Mouse (Mus musculus) lung, embryonic 14.5 days (tissue): ENCODE measurements around the gene Qtrt1. TPM values are rescaled to one million over a fixed set of nuclear protein-coding genes. Genes with fewer than 3 reads are reported as not detected.

Source experiments
- ATAC-seq: fragments of 200-750 bp; cut with Nextera tagmentation; 2 replicates; pipeline ENCODE4 v1.8.0; 2017; ENCODE audit warnings: mild to moderate bottlenecking, moderate TSS enrichment, moderate library complexity; ENCODE audit not compliant: insufficient read depth
- DNase-seq: peaks from one replicate; pipeline ENCODE4 v3.0.0-alpha.2; 2015
- H3K27ac ChIP-seq: fragments of 300-500 bp; sonication (generic); 2 replicates; pipeline ENCODE4 v1.5.1; 2014; ENCODE audit warnings: low read depth, mild to moderate bottlenecking, moderate library complexity
- H3K27me3 ChIP-seq: fragments of 300-500 bp; sonication (generic); 2 replicates; pipeline ENCODE4 v1.6.1; 2014; ENCODE audit warnings: low read length, control low read depth; ENCODE audit not compliant: insufficient read depth
- H3K36me3 ChIP-seq: fragments of 300-500 bp; sonication (generic); 2 replicates; pipeline ENCODE4 v1.6.1; 2014; ENCODE audit warnings: control low read depth; ENCODE audit not compliant: insufficient read depth
- H3K4me1 ChIP-seq: fragments of 300-500 bp; sonication (generic); 2 replicates; pipeline ENCODE4 v1.6.1; 2014; ENCODE audit warnings: antibody characterized with exemption, control low read depth; ENCODE audit not compliant: insufficient read depth
- H3K4me2 ChIP-seq: fragments of 300-500 bp; sonication (generic); 2 replicates; pipeline ENCODE4 v1.6.1; 2014; ENCODE audit warnings: mild to moderate bottlenecking
- H3K4me3 ChIP-seq: fragments of 300-500 bp; sonication (generic); 2 replicates; pipeline ENCODE4 v1.5.1; 2014; ENCODE audit warnings: low read depth, low read length
- H3K9ac ChIP-seq: fragments of 300-500 bp; sonication (generic); 2 replicates; pipeline ENCODE4 v1.6.1; 2014
- H3K9me3 ChIP-seq: fragments of 300-500 bp; sonication (generic); 2 replicates; pipeline ENCODE4 v1.6.1; 2016; ENCODE audit warnings: low read depth, low read length, control low read depth
- CTCF ChIP-seq: IDR thresholded peaks from 2 replicates; pipeline ENCODE4 v1.5.1; 2016; ENCODE audit warnings: antibody characterized with exemption, low read depth
- WGBS: fragments of 180-500 bp; shearing (Covaris S2); extraction: QIAGEN DNeasy Blood & Tissue Kit; methylation state at CpG from one replicate; pipeline ENCODE4 v1.1.7; 2014; 5-methylcytosine and 5-hydroxymethylcytosine counted together
- polyA plus RNA-seq: library from polyadenylated mRNA; unstranded; fragments of >200 nt; fragmentation: Nextera tagmentation; extraction: Ambion mirVana; gene quantifications from 2 replicates; pipeline ENCODE4 v1.2.1, GENCODE M21; 2014

Qtrt1 gene
- 49.0 and 55.1 TPM in 2 replicates for polyA plus RNA-seq

DNA sequence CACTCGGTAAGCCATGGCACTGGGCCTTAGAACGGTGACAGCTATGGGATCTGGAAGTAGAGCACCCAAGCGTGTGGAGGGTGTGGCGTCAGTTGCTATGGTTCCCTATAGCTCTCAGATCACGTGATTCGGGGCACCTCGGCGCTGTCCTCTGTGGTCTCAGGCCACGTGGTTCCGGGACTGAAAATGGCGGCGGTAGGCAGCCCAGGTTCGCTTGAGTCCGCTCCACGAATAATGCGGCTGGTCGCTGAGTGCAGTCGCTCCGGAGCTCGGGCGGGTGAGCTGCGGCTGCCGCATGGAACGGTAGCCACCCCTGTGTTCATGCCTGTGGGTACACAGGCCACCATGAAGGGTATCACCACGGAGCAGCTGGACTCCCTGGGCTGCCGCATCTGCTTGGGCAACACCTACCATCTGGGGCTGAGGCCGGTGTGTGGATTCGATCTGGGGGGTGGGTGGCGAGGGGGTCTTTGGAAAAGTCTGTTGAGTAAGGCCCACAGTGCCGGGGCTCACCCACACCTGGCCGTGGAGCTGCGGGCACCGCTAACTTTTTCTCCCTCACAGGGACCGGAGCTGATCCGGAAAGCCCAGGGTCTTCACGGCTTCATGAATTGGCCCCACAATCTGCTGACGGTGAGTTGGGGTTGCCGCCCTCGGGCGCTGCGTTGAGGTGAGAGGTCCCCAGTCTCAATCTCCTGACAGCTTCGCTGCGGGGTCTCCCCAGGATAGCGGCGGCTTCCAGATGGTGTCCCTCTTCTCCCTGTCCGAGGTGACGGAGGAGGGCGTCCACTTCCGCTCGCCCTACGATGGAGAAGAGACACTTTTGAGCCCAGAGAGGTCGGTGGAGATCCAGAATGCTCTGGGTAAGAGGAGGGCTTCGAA is at the start of gene Qtrt1:
TSS of gene Qtrt1 (plus strand) at position 169 of the 882 bp plus-strand sequence.
- DNase-seq (peak; percentile 94), ATAC-seq (peak; percentile 93)
- WGBS: under 1% methylated on average over 53 of the region's 53 CpGs
- peak within 1 kb of the TSS; percentile 60 for H3K4me3 ChIP-seq
- no peak for TF ChIP-seq CTCF
- H3K27ac ChIP-seq: 0 out of 2 replicates have a peak within 1 kb of the TSS, but pooled peaks have one; percentile 26
- 0 out of 2 replicates have a peak, but pooled peaks cover 2% of the 10 kb centered on the region for H3K4me1 ChIP-seq
- H3K9me3 ChIP-seq: no peaks in the 10 kb centered on the region
- peaks cover 28% of the 10 kb centered on the region for H3K36me3 ChIP-seq
- H3K4me2 ChIP-seq: peak within 1 kb of the TSS; percentile 85
- no peaks in the 10 kb centered on the region for H3K27me3 ChIP-seq
- H3K9ac ChIP-seq: peak within 1 kb of the TSS; percentile 57

DNA sequence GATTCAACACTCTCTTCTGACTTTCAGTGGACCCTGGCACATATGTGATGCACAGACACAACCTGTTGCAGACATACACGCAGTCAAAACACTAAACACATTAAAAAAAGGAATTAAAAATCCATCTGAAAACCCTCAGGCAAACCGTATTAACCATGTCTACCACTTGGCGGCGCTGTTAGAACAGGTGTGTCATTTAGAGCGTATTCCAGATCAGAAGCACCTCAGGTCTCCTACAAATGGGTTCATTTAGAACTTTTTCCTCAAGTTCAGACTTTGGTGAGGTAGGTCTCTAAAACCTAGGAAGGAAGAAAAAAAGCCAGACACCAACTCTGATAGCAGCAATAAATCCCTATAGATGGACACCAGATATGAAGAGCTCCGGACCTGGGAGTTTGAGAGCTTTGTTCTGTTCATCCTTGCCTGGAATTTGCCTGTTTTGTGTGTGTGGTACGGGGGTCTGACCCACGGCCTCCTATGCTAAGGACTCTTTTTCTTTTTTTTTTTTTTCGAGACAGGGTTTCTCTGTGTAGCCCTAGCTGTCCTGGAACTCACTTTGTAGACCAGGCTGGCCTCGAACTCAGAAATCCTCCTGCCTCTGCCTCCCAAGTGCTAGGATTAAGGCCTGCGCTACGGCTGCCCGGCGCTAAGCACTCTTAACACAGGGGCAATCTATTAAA is 45.0 kb upstream of the Qtrt1 start:
- H3K4me2 ChIP-seq: peak overlapping the region; percentile 62
- DNase-seq (peak; percentile 72), ATAC-seq (peak; percentile 14; the same call in 1 of the 2 replicates)
- WGBS: 31% methylated on average over 14 of the region's 14 CpGs
- peak; percentile 75 for TF ChIP-seq CTCF
- peak overlapping the region; percentile 85 for H3K4me3 ChIP-seq
- H3K4me1 ChIP-seq: peaks cover 5% of the 10 kb centered on the region; the same call in 1 of the 2 replicates
- H3K9me3 ChIP-seq: no peaks in the 10 kb centered on the region
- peaks cover 5% of the 10 kb centered on the region; the same call in 1 of the 2 replicates for H3K36me3 ChIP-seq
- H3K27me3 ChIP-seq: no peaks in the 10 kb centered on the region
- H3K27ac ChIP-seq: peak overlapping the region; percentile 82
- peak overlapping the region; percentile 38 for H3K9ac ChIP-seq

DNA sequence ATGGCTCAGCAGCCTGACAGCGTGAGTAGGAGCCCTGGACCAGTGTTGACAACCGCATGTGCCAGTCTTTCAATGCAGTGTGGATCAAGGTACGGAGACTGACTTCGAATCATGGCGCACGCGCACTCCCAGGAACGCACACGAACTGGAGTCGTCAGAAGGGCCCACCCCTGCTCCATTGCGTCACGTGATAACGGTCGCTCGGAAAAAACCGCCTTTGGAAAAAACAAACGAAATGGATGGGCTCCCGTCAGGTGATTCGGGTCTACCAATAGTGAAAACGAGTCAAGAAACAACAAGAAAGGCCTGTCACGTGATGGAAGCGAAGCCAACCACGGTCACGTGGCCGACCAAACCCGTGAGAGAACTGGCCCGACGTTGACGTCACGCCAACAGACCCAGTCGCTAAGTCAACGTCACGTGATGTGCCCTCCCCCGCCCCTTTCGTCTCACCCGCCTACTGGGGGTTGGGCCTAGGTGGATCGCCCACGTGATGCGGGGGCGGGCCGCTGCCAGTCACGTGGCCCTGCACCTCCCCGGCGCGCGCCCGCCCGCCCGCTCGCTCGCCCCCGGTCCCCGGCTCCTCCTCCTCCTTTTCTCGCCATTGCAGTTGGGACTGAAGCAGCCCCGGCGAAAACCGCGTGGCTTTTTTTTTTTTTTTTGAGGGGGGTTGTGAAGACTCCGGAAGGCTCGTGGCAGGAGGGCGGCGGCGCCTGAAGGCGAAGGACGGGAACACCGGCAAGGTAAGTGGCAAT is 44.1 kb upstream of the Qtrt1 start, which contains the start of gene Ilf3:
TSS of gene Ilf3 (plus strand) at position 515 of the 755 bp plus-strand sequence.
- no peak for TF ChIP-seq CTCF
- Histone ChIP-seq H3K27me3 (no peaks in the 10 kb centered on the region), H3K4me2 (peak within 1 kb of the TSS; percentile 86), H3K4me1 (peaks cover 5% of the 10 kb centered on the region; the same call in 1 of the 2 replicates), H3K9me3 (no peaks in the 10 kb centered on the region), H3K4me3 (peak within 1 kb of the TSS; percentile 85), H3K9ac (peak within 1 kb of the TSS; percentile 86), H3K27ac (peak within 1 kb of the TSS; percentile 89), H3K36me3 (peaks cover 12% of the 10 kb centered on the region; the same call in 1 of the 2 replicates)
- peak; percentile 100 for DNase-seq
- under 1% methylated on average over 61 of the region's 66 CpGs for WGBS
- peak; percentile 93 for ATAC-seq

DNA sequence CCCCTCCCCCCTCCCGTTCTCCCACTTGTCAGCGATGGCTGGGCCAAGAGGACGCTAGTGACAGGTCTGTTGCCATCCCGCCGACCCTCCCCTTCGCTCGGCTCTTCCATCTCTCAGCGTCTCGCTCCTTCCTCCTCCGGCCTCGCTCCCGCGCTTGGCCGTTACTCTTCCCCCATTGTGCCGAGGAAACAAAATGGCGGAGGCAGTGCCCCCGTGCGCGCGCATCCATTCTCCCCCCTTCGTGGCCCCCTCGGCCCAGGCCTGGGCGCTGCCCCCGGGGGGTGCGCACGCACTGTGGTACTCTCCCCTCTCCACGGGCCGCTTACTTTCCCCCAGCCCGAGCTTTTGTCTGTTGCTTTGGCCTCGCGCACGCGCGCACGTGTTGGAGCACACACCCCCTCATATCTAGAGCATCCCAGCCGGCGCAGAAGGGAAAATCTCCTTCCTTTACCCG is 43.5 kb upstream of the Qtrt1 start:
- Histone ChIP-seq H3K4me1 (peaks cover 5% of the 10 kb centered on the region; the same call in 1 of the 2 replicates), H3K27me3 (no peaks in the 10 kb centered on the region), H3K4me2 (peak overlapping the region; percentile 86), H3K27ac (peak overlapping the region; percentile 89), H3K36me3 (peaks cover 18% of the 10 kb centered on the region), H3K4me3 (peak overlapping the region; percentile 85), H3K9me3 (no peaks in the 10 kb centered on the region), H3K9ac (peak overlapping the region; percentile 86)
- ATAC-seq (peak; percentile 63), DNase-seq (peak; percentile 85)
- TF ChIP-seq CTCF: no peak
- under 1% methylated on average over 38 of the region's 38 CpGs for WGBS

DNA sequence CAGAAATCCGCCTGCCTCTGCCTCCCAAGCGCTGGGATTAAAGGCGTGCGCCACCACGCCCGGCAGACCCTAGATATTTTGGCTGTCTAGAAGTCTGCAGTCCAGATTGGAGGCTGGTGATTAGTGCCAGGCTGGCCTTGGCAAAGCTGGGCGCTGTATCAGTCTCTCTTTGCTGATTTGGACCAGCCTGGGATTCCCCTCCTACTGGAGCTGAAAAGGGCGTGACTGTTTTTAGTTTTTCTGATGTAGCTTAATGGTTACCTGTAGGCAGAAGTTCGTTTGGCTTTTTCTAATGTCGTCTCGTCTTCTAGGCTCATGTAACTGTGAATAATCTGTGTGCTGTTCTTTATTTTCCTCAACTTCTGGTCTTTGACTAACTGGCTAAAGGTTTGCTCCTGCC is 42.6 kb upstream of the Qtrt1 start:
- no peaks in the 10 kb centered on the region for H3K9me3 ChIP-seq
- DNase-seq (no peak), ATAC-seq (no peak)
- peak overlapping the region; percentile 85 for H3K4me3 ChIP-seq
- peak overlapping the region; percentile 86 for H3K9ac ChIP-seq
- H3K27ac ChIP-seq: no peak overlapping the region
- no peak for TF ChIP-seq CTCF
- H3K4me2 ChIP-seq: peak overlapping the region; percentile 86
- H3K36me3 ChIP-seq: peaks cover 23% of the 10 kb centered on the region
- peaks cover 5% of the 10 kb centered on the region; the same call in 1 of the 2 replicates for H3K4me1 ChIP-seq
- no peaks in the 10 kb centered on the region for H3K27me3 ChIP-seq
- 61% methylated on average over 11 of the region's 11 CpGs for WGBS

DNA sequence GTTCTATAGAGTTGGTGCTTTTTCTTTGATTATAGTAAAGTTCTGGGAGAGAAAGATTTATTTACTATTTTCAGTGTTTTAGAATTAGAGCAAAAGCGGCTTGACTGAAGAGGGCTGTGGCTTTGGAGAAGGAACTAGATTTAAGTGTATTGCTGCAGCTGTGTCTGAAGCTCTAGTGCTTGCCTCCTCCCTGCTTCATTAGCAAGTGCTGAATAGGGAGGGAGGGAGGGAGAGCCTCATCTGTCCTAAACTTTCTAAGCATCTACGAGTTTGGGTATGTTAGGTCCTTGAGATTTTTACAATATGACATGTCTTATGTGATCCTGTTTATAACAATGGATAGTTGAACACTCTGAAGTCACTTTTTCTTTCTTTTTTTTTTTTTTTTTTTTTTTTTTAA is 40.8 kb upstream of the Qtrt1 start:
- no peak for DNase-seq
- 83% methylated on average over 2 of the region's 2 CpGs for WGBS
- 0 out of 2 replicates have a peak overlapping the region, but pooled peaks have one; percentile 8 for H3K4me2 ChIP-seq

More for the DNA sequence above, 40.8 kb upstream of the Qtrt1 start:
- Histone ChIP-seq H3K4me1 (peaks cover 5% of the 10 kb centered on the region; the same call in 1 of the 2 replicates), H3K9ac (no peak overlapping the region; the same call in 1 of the 2 replicates), H3K27ac (no peak overlapping the region), H3K36me3 (peaks cover 27% of the 10 kb centered on the region), H3K9me3 (no peaks in the 10 kb centered on the region), H3K27me3 (no peaks in the 10 kb centered on the region), H3K4me3 (no peak overlapping the region)
- no peak for ATAC-seq
- no peak for TF ChIP-seq CTCF
